Mouse (Mus musculus): ENCODE results near the gene Acot13.

- no peak for TF ChIP-seq GATA1 (IDR thresholded peaks at IDR 0.05; ENCODE audit: borderline replicate concordance, low read length)
- TF ChIP-seq FLI1 (IDR thresholded peaks at IDR 0.05; ENCODE audit: low read length), result no peak
Observed at GRCm38 (mm10) chr13:24830756-24831352, 486 bp downstream of the Acot13 start.
